Mouse (Mus musculus) CD4-positive, CD25-positive, alpha-beta regulatory T cell, adult 9 weeks (primary cell): ENCODE results near the gene Ndufv1. TPM values are rescaled to one million over a fixed set of nuclear protein-coding genes. Genes with fewer than 3 reads are reported as not detected.

ENCODE experiments used
- polyA plus RNA-seq: library from polyadenylated mRNA; unstranded; fragments of 100-300 nt; shearing (Covaris generic); gene quantifications from one replicate; pipeline ENCODE4 v1.2.1, GENCODE M21; 2017

The Ndufv1 gene
- polyA plus RNA-seq = 169 TPM

DNA sequence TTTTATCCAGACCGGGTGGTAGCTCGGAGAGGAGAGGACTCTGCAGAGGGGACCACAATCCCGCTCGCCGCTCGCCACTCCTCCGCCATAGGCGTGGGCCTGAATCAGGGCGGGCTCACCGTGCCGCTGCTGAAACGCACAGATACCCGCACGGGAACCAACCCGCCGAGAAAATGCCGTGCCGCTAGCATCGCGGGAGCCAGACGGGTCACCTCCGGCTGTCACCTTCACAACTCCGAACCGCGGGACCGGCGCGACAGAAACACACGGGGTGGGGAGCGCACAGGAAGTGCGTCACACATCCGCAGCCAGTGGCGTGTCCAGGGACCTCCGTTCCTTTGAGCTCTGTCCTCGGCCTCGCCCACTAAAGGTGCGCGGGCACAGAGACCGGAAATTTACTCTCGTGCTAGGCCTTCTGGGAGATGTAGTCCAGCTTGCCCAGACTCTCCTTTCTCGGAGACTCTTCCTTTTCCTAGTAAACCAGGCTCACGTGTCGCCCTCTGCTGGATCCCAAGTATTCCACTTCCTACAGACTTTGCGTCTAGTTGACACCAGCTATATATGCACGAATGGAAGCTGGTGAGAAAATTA lies at the start of gene Ndufv1:
TSS of gene Ndufv1 (minus strand) at position 375 of the 591 bp plus-strand sequence.

DNA sequence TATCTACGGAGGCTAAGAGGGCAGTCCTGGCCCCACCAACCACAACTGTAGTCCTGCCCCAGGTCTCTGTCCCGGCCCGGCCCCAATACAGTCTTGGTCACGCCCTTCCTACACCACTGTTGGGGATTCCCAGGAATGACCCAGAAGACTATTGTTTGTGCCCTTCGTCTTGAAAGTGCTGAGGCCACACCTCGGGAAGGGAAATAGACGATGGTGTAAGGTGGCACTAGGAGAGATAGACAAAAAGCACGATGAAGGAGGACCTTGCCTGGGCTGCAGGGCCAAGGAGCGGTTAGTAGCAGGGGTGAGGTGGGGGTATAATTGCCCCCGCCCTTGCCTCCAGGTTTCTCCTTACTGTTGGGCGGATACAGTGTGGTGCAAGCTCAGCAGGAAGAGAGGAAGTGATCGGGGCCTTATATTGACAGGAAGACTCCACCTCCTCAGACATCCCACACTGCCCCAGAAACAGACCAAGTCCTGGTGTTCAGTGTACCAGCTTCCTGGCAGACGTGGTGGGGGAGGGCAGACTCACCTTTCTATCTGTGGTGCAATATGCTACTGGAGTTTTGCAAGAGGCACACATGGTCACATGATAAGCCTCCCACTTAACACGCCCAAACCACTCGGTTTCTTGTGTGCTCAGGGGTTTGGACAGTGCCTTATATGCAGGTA lies 46.6 kb upstream of the Ndufv1 start, which contains the start of gene Gstp3:
TSS of gene Gstp3 (minus strand) at position 501 of the 672 bp plus-strand sequence.

DNA sequence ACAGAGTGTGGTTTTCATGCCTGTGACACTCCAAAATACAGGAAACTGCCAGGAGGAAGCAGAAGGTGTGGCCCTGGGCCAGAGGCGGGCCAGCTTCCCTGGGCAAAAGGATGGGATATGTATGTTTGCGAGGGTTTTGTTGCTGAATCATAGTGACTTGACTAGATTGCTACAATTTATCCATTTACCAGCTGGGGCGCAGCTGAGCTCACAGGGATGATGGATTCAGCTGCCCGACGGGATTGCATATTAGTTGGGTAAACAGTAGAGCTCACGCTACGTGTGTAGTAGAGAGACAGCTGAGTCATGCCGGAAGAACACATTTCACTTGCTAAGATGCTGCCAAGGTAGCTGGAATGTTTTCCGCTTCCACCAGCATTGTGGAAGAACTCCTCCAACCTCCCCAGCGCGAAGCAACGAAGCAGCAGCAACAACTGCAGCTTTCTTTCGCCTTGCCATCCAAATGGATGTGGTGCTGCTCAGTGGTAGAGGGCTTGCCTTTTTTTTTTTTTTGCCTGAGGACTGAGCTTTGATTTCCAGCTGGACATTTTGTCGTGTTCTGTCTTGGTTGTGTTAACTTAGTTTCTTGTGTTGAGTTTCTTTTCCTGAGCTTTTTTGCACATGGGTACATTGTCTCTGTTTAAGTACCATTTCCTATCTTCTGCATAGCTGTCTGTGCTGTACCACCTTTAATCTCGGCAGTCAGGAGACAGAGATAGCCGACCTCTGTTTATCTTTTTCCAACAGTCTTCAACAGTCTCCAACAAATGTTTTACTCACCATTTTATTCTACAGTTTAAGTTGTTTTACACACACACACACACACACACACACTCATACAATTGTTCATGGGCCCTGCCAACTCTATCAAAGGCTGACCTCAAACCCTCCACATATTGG lies 33.6 kb upstream of the Ndufv1 start, which contains the start of gene Gstp2:
TSS of gene Gstp2 (minus strand) at position 58 of the 900 bp plus-strand sequence.

DNA sequence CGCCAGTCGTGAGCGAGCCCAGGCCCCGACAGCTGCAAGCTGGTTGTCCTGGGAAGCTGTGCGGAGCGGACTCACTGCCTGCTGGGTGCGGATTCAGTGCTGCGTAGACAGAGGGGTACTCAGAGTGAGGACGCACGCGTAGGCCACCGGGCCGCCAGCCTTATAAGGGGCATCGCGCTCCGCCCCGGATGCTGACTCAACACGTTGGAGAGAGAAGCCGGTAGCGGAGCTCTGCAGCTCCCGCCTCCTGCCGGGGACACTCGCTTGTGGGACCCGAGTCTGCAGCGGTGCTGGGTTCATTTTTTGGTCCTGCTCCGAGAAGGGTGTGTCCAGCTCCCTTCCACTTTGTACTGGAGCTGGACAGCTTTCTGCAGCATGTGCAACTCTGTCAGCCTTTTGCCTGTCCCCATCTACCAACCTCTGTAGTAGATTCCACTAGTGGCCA lies 25.2 kb upstream of the Ndufv1 start, which contains the start of gene Gstp1:
TSS of gene Gstp1 (minus strand) at position 198 of the 445 bp plus-strand sequence.

DNA sequence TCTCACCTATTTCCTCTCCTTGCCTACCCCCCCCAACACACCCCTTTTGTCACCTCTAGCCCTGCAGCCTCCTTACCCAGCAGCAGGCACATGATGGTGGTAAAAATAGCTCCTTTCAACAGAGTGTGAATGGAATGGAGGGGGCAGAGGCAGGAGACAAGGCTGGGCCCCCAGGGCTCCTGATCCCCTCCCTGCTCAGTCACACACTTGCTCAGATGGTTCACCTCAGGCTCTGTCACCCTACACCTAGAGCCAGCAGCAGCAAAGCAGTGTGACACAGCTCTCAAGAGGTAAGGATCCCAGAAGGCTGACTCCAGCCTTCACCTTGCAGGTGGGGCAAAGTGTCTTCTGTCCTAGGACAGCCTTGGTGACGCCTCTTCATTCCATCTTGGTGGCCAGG lies 9.5 kb downstream of the Ndufv1 start, which contains the start of gene Doc2g:
TSS of gene Doc2g (plus strand) at position 202 of the 400 bp plus-strand sequence.

DNA sequence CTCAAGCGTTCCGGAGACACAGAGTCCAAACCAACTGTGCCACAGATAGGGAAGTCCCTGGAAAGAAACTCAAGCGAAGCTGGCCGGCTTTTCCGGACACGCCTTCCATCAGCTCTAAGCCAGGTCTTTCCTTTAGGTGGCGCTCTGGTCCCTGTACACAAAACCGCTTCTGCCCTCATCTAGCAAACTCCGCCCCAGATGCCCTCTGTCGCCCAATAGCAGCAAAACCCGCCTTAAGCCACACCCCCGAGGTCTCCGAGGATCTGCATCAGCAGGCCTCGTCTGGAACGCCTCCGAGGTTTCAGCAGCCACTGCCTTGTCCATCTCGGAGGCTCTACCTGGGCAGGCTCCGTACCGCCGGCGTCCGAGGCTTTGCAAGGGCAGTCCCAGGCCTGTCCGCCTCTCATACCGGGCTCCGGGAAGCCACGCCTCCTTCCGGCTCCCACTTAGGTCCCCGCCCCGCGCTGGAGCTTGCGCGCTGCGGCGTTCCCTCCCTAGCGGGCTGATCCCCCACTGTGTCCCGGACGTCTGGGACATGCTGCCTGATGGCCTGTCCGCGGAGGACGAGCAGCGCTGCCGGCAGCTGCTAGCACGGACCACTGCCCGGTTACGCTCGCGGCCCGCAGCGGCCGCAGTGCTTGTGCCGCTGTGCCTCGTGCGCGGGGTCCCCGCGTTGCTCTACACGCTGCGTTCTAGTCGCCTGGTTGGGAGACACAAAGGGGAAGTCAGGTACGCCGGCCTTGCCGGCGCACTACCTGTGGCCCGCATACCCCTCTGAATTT lies 12.3 kb downstream of the Ndufv1 start, which contains the start of the genes Nudt8 and Gm49405:
TSS of gene Nudt8 (plus strand) at position 462 of the 782 bp plus-strand sequence.
TSS of gene Gm49405 (plus strand) at position 508 of the 782 bp plus-strand sequence.

DNA sequence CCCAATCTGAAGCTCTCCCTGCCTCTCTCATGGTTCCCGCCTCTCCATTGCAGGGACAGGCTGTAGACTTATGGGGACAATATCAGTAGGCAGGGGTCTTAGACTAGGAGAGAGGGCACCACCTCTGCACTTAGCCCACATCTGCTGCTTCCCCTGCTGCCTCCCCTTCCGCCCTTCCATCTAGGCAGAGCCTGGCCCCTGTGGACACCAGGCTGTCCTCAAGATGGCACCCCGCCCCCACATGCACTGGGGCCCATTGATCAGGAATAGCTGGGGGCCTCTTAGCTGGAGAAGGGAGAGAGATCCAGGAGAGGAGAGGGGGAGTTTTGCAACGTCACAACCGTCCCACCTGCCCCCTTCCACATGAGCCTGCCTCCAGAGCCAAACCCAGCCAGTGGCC lies 20.2 kb downstream of the Ndufv1 start, which contains the start of gene Tbx10:
TSS of gene Tbx10 (plus strand) at position 337 of the 400 bp plus-strand sequence.

DNA sequence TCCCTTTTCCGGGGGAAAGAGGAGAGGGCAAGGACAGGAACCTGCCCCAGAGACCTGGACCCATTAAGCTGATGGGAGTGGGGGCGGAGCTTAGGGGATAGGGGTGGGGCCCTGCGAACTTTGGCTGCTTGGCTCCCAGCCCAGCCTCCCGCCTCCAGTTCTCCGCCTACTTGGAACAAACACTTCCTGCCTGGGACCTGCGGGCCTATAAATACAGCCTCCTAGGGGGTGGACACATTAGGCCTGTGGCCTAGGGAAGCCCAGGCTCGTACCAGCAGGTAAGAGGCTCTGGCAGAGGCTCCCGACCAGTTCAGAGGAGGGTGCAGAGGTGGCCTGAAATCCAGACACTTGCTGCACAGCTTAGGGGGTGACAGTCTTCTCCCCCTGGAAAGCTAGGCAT lies 26.3 kb downstream of the Ndufv1 start, which contains the start of gene Acy3:
TSS of gene Acy3 (plus strand) at position 237 of the 400 bp plus-strand sequence.

DNA sequence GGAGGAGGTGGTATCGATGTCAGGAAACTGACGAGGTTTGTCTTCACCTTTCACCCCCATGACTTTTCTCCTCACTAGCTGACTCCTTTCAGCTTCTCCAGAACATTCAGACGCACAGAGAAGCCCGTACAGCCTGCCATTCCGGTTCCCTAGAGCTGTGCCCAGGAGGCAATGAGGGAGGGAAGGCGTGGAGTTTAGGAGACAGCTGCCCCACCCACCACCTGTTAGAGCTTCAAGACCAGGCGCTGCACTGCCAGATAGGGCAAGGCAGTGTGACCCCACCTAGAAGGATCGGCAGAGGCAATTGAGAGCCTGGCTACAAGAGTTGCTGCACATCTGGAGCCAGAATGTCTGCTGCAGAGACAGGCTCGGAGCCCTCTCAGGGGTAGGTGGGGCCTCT lies 40.4 kb downstream of the Ndufv1 start, which contains the start of gene Aldh3b2:
TSS of gene Aldh3b2 (plus strand) at position 100 of the 400 bp plus-strand sequence.

DNA sequence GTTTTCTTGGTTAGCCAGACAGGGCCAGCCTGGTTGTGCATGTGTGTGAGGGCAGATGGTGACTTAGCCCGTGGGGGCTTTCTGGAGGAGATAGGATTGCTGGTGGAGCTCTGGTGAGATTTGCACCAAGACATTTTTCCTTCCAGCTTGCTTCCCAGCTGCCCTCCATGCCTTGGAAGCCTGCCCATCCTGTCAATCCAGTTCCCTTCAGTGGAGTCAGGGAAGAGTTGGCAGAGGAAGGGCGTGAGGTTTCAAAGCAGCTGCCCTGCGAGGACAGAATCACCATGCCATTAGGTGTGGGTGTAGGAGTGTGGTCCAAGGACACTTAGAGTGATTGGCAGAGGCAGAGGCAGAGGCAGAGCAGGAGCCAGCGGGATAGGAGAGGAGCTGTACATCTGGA lies 54.1 kb downstream of the Ndufv1 start, which contains the start of gene Aldh3b3:
TSS of gene Aldh3b3 (plus strand) at position 176 of the 400 bp plus-strand sequence.

Other genes starting within 250 kb of the Ndufv1 start
- 33.8 TPM for gene Kmt5b, start 245.4 kb downstream of the Ndufv1 start, polyA plus RNA-seq
- 2.1 TPM for gene Chka, start 161.0 kb downstream of the Ndufv1 start, polyA plus RNA-seq
- gene Tcirg1, start 105.7 kb downstream of the Ndufv1 start, polyA plus RNA-seq = 63.1 TPM
- 259 TPM for gene Ndufs8, start 100.0 kb downstream of the Ndufv1 start, polyA plus RNA-seq
- 0.29 TPM for gene Aldh3b1, start 83.0 kb downstream of the Ndufv1 start, polyA plus RNA-seq
- 47.5 TPM for gene Unc93b1, start 77.6 kb downstream of the Ndufv1 start, polyA plus RNA-seq
- gene Aldh3b3, start 54.2 kb downstream of the Ndufv1 start, polyA plus RNA-seq = not detected
- gene Aldh3b2, start 40.5 kb downstream of the Ndufv1 start, polyA plus RNA-seq = not detected
- 0.71 TPM for gene Acy3, start 26.2 kb downstream of the Ndufv1 start, polyA plus RNA-seq
- not detected for gene Tbx10, start 20.1 kb downstream of the Ndufv1 start, polyA plus RNA-seq
- 9.1 TPM for gene Nudt8, start 12.2 kb downstream of the Ndufv1 start, polyA plus RNA-seq
- 1.4 TPM for gene Gm49405, start 12.2 kb downstream of the Ndufv1 start, polyA plus RNA-seq
- 2.1 TPM for gene Doc2g, start 9.5 kb downstream of the Ndufv1 start, polyA plus RNA-seq
- gene Gstp1, start 25.2 kb upstream of the Ndufv1 start, polyA plus RNA-seq = 708 TPM
- 3.2 TPM for gene Gstp2, start 33.2 kb upstream of the Ndufv1 start, polyA plus RNA-seq
- 149 TPM for gene Gstp3, start 46.8 kb upstream of the Ndufv1 start, polyA plus RNA-seq
- not detected for gene Cabp2, start 68.8 kb upstream of the Ndufv1 start, polyA plus RNA-seq
- gene Cdk2ap2, start 84.4 kb upstream of the Ndufv1 start, polyA plus RNA-seq = 1,029 TPM
- gene Pitpnm1, start 87.2 kb upstream of the Ndufv1 start, polyA plus RNA-seq = 346 TPM
- 228 TPM for gene Aip, start 113.1 kb upstream of the Ndufv1 start, polyA plus RNA-seq
- not detected for gene Gpr152, start 127.0 kb upstream of the Ndufv1 start, polyA plus RNA-seq
- gene Cabp4, start 131.2 kb upstream of the Ndufv1 start, polyA plus RNA-seq = 0.38 TPM
- gene Coro1b, start 135.8 kb upstream of the Ndufv1 start, polyA plus RNA-seq = 424 TPM
- gene Ptprcap, start 140.8 kb upstream of the Ndufv1 start, polyA plus RNA-seq = 1,706 TPM
- gene Rps6kb2, start 150.5 kb upstream of the Ndufv1 start, polyA plus RNA-seq = 58.8 TPM
- 11.0 TPM for gene Carns1, start 162.7 kb upstream of the Ndufv1 start, polyA plus RNA-seq
- gene Tbc1d10c, start 178.5 kb upstream of the Ndufv1 start, polyA plus RNA-seq = 828 TPM
- 1,287 TPM for gene Ppp1ca, start 179.3 kb upstream of the Ndufv1 start, polyA plus RNA-seq
- 82.8 TPM for gene Rad9a, start 188.9 kb upstream of the Ndufv1 start, polyA plus RNA-seq
- 39.2 TPM for gene Clcf1, start 201.4 kb upstream of the Ndufv1 start, polyA plus RNA-seq
- gene AC109138.7, start 201.6 kb upstream of the Ndufv1 start, polyA plus RNA-seq = not detected
- 139 TPM for gene Pold4, start 219.1 kb upstream of the Ndufv1 start, polyA plus RNA-seq